Comparison of ENCODE assay signal across 13 mouse cellular contexts in genomic region chr4:72144541-72144940, GRCm38 (mm10). TPM values are rescaled to one million over a fixed set of nuclear protein-coding genes. Genes with fewer than 3 reads are reported as not detected.
DNase-seq lines count a peak whose midpoint lies in the region; TF ChIP-seq lines count a peak whose summit lies in the region.
"Had no signal": no experiment of that assay in that cellular context is flagged by ENCODE, and none has a peak within 500 bp of the region (broad histone marks: within the 10 kb centered on the region; RNA-seq: fewer than 3 reads in every experiment).

No protein-coding gene starts in this region.

- H3K27ac ChIP-seq in gastrocnemius, adult 2 months, result peak overlapping the region; percentile 70
- H3K27ac ChIP-seq: heart, adult 2 months; hindbrain, embryonic 13.5 days; limb, embryonic 12.5 days; neural tube, embryonic 15.5 days had no signal

- TF ChIP-seq CTCF in gastrocnemius, adult 2 months (IDR thresholded peaks at IDR 0.05), result no peak

- intact Hi-C loops in gastrocnemius, adult 2 months (cut with DNase I), result loop anchor here (2.0 to 5.0 kb wide), 2 partner anchors 54 to 177 kb away; no protein-coding TSS in a partner anchor

- no peak overlapping the region for H3K4me3 ChIP-seq in gastrocnemius, adult 2 months
- H3K4me3 ChIP-seq: heart, adult 2 months; hindbrain, embryonic 13.5 days; limb, embryonic 12.5 days; neural tube, embryonic 15.5 days had no signal

- DNase-seq in layer of hippocampus, adult 11-12 months (ENCODE audit: low spot score), result peak; percentile 59
- DNase-seq in layer of hippocampus, postnatal 36 days, result no peak
- peak; percentile 31 for DNase-seq in lung, postnatal 36 days
- no peak for DNase-seq in lung, postnatal 4 days
- peak; percentile 75 for DNase-seq in gastrocnemius, adult 2 months
- peak; percentile 31 for DNase-seq in telencephalon, adult 2 months (ENCODE audit: low read depth, low spot score)
- DNase-seq in urinary bladder, adult 2 months (ENCODE audit: low spot score), result no peak
- DNase-seq: forebrain, postnatal 0 days; heart, adult 2 months had no signal

RNA-seq across cellular contexts. Expression of gene Tle1, which starts 56.2 kb away (rescaled TPM):
- 10 to 100 TPM; 70.6 to 82.8 TPM for total RNA-seq in layer of hippocampus, postnatal 36 days (2021)
- 10 to 100 TPM; 20.0 to 22.9 TPM for total RNA-seq in gastrocnemius, adult 2 months (2021)
- polyA plus RNA-seq in urinary bladder, adult 2 months (2012; rRNA removed), result 32.0 and 32.4 TPM in 2 replicates
- total RNA-seq: CH12.LX had no signal

Comparison
In these comparisons a context has a peak if more than half of its experiments do, and no peak if none do; other contexts are left out.
1. DNase-seq: peak in layer of hippocampus, adult 11-12 months (single experiment), lung, postnatal 36 days (single experiment), gastrocnemius, adult 2 months (single experiment) and telencephalon, adult 2 months (single experiment); none in layer of hippocampus, postnatal 36 days (0 of 2), lung, postnatal 4 days (0 of 2) and urinary bladder, adult 2 months (single experiment).